Mouse (Mus musculus) leukemia stem cell, adult 10-12 weeks (primary cell): ENCODE data around the gene Lama2. TPM values are rescaled to one million over a fixed set of nuclear protein-coding genes. Genes with fewer than 3 reads are reported as not detected.

Experiments used
- polyA plus RNA-seq: library from polyadenylated mRNA; stranded (reverse); fragments of >175 nt; gene quantifications from 2 replicates; pipeline ENCODE4 v1.2.3, GENCODE M21; 2012; ENCODE audit warnings: low replicate concordance

Lama2 gene
- polyA plus RNA-seq: 0.77 TPM in 1 of 2 replicates, not detected in the other

DNA sequence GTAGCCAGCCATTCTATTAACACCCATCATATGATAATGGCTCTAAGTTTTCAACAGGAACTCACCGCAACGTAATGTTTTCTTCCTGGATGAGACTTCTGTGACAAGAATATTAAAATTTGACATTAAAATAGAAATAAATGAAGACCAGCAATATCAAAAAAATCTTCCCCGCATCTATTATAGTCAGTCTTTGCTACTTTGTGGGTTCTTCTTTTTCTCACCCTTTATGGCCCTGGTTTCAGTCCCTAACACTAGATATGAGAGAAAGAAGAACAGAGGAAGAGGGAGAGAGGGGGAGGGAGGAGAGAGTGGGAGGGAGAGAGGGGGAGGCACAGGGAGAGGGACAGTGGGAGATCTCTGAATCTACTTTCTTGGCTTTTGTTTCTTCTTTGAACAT is at the start of gene Lama2:
TSS of gene Lama2 (minus strand) at position 101 of the 400 bp plus-strand sequence.

